Mouse (Mus musculus) forebrain, embryonic 10.5 days (tissue): Measurements from ENCODE around the gene Palmd. TPM values are rescaled to one million over a fixed set of nuclear protein-coding genes. Genes with fewer than 3 reads are reported as not detected.

Experiments used
- DNase-seq: peaks from one replicate; pipeline ENCODE4 v3.0.0-alpha.2; 2017; ENCODE audit warnings: low spot score; ENCODE audit errors: extremely low spot score
- H3K27ac ChIP-seq: fragments of 300-500 bp; sonication (generic); 2 replicates; pipeline ENCODE4 v1.5.1; 2016; ENCODE audit warnings: mild to moderate bottlenecking
- H3K27me3 ChIP-seq: fragments of 300-500 bp; sonication (generic); 2 replicates; pipeline ENCODE4 v1.6.1; 2016; ENCODE audit warnings: mild to moderate bottlenecking; ENCODE audit not compliant: poor library complexity, severe bottlenecking
- H3K36me3 ChIP-seq: fragments of 300-500 bp; sonication (generic); replicated peaks from 2 replicates; pipeline ENCODE4 v1.6.1; 2016; ENCODE audit warnings: mild to moderate bottlenecking, moderate library complexity
- H3K4me1 ChIP-seq: fragments of 300-500 bp; sonication (generic); 2 replicates; pipeline ENCODE4 v1.6.1; 2016
- H3K4me3 ChIP-seq: fragments of 300-500 bp; sonication (generic); 2 replicates; pipeline ENCODE4 v1.5.1; 2016; ENCODE audit warnings: mild to moderate bottlenecking, moderate library complexity
- H3K9me3 ChIP-seq: fragments of 300-500 bp; sonication (generic); 2 replicates; pipeline ENCODE4 v1.6.1; 2016; ENCODE audit warnings: mild to moderate bottlenecking, moderate library complexity
- WGBS: fragments of 180-500 bp; shearing (Covaris S2); methylation state at CpG from one replicate; pipeline ENCODE4 v1.1.7; 2016; 5-methylcytosine and 5-hydroxymethylcytosine counted together
- polyA plus RNA-seq: library from polyadenylated mRNA; unstranded; fragments of >200 nt; fragmentation: Nextera tagmentation; extraction: Ambion mirVana; gene quantifications from 2 replicates; pipeline ENCODE4 v1.2.1, GENCODE M21; 2016

Palmd gene
- polyA plus RNA-seq, 1 experiment from 2014 or later, result 1.7 TPM

DNA sequence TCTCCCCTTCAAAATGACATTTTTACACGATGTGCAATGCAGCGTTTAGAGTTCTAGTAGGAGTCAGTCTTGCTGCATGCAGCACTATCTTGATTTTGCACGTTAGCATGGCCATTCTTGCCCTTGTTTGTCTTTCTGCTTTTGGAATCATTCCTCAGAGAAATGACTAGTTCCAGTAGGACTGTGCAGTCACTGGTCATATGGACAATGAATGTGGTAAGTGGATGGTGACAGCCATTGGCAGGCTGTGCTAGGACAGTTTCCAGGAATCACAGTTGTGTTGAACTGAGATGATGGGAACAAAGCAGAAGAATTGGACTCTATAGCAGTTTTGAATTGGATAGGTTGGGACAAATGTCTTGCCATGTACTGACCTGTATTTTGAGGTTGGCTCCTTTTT lies 53.9 kb downstream of the Palmd start:
- no peak overlapping the region for H3K4me3 ChIP-seq
- no peaks in the 10 kb centered on the region for H3K9me3 ChIP-seq
- no peak for DNase-seq
- H3K36me3 ChIP-seq, result no peaks in the 10 kb centered on the region
- WGBS, result 85% methylated on average over 3 of the region's 3 CpGs
- H3K27me3 ChIP-seq, result no peaks in the 10 kb centered on the region
- no peaks in the 10 kb centered on the region for H3K4me1 ChIP-seq
- H3K27ac ChIP-seq, result no peak overlapping the region

DNA sequence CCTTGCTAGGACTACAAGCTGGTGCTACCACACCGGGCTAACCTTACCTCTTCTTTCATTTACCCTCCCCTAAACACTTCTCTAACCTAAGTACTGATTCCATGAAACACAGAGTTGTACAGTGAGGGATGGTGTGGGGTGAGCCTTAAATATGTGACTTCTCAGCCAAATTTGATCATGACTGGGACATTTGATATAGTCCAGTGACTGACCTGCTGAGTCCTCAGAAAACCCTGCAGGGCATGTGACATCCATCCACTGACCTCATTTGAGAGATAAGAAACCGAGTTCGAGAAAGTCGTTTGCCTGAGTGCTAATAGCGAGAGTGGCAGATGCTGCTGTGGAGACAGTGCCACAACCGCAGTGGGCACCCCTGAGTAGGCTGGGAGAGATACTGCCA lies 54.4 kb downstream of the Palmd start:
- no peak overlapping the region for H3K4me3 ChIP-seq
- DNase-seq, result no peak
- no peaks in the 10 kb centered on the region for H3K36me3 ChIP-seq
- WGBS, result 91% methylated on average over 6 of the region's 6 CpGs
- H3K9me3 ChIP-seq, result no peaks in the 10 kb centered on the region
- no peak overlapping the region for H3K27ac ChIP-seq
- no peaks in the 10 kb centered on the region for H3K27me3 ChIP-seq
- no peaks in the 10 kb centered on the region for H3K4me1 ChIP-seq

DNA sequence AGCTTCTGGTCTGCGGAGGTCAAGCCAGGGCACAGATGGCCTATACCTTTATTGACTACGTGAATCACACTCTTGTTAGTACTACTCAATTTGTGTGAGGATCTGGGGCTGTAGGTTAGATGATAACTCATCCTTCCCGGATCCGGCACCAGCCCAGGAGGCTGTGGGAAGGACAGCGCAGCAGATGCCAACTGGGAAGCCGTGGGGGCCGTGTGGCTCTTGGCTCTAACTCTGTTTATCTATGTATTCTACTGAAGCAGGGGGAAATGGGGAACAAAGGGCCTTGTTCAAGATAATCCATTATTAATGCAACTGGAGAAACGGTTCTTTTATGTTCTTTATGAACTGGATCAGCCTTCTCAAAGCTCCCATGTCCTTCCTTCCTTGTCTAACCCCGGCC lies 62.2 kb downstream of the Palmd start:
- no peak for DNase-seq
- peaks cover 5% of the 10 kb centered on the region for H3K36me3 ChIP-seq
- no peaks in the 10 kb centered on the region for H3K27me3 ChIP-seq
- 89% methylated on average over 9 of the region's 9 CpGs for WGBS
- H3K27ac ChIP-seq, result 0 out of 2 replicates have a peak overlapping the region, but pooled peaks have one; percentile 15
- H3K9me3 ChIP-seq, result no peaks in the 10 kb centered on the region
- H3K4me1 ChIP-seq, result no peaks in the 10 kb centered on the region
- H3K4me3 ChIP-seq, result no peak overlapping the region

DNA sequence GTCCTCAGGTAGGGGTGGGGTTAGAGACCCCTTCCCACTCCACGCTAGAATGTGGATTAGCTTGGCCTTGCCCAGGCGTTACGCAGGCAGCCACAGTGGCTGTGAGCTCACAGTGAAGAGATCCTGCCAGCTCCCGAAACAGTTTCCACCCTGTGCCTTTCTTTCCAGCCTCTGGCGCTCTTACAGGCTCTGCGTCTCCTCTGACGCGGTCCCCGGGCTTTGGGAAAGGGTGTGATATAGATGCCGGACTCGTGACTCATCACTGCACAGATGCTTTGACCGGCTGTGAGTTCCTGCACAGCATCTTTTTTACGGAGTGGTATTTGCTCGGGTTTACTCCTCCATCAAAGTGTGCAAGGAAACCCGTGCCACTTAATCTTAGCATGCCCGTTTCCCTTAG lies 62.9 kb downstream of the Palmd start:
- Histone ChIP-seq H3K4me3 (no peak overlapping the region), H3K27ac (no peak overlapping the region), H3K27me3 (no peaks in the 10 kb centered on the region), H3K9me3 (no peaks in the 10 kb centered on the region), H3K36me3 (peaks cover 5% of the 10 kb centered on the region), H3K4me1 (no peaks in the 10 kb centered on the region)
- 88% methylated on average over 16 of the region's 16 CpGs for WGBS
- no peak for DNase-seq

DNA sequence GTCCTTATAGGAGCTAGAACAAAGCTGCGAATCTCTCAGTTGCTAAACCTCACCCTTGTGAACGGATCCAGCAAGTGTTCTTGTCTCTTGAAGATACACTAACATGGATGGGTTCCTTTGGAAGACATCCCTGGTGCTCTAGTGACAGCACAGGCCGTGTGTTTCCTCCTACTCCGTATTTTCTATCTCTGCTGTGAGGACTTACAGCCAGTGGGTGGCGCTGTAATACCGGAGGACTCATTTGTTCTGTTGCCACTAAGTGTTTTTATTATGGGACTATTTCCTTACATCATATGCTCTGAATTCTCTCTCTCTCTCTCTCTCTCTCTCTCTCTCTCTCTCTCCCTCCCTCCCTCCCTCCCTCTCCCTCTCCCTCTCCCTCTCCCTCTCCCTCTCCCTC lies 64.6 kb downstream of the Palmd start:
- H3K27me3 ChIP-seq, result no peaks in the 10 kb centered on the region
- peaks cover 5% of the 10 kb centered on the region for H3K36me3 ChIP-seq
- no peak overlapping the region for H3K27ac ChIP-seq
- H3K9me3 ChIP-seq, result no peaks in the 10 kb centered on the region
- WGBS, result 26% methylated on average over 6 of the region's 6 CpGs
- H3K4me1 ChIP-seq, result no peaks in the 10 kb centered on the region
- DNase-seq, result peak; percentile 68
- no peak overlapping the region for H3K4me3 ChIP-seq

DNA sequence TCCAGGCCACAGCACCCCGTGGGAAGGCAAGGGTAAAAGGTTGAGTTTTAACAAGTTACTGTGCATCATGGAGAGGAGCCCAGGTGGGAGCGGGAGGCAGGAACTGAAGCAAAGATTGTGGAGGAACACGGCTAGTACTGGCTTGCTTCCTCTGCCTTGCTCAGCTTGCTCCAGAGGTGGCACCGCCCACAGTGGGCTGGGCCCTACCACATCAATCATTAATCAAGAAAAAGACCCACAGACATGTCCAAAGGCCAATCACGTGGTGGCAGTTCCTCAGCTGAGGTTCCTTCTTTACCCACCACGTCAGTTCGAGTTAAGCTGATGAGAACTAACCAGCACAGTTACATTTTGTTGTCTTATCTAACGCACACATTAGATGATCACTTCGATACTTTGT lies 75.9 kb downstream of the Palmd start:
- Histone ChIP-seq H3K27me3 (no peaks in the 10 kb centered on the region), H3K36me3 (peaks cover 12% of the 10 kb centered on the region), H3K4me1 (peaks cover 11% of the 10 kb centered on the region), H3K27ac (no peak overlapping the region), H3K4me3 (no peak overlapping the region), H3K9me3 (no peaks in the 10 kb centered on the region)
- 91% methylated on average over 9 of the region's 9 CpGs for WGBS
- DNase-seq, result no peak

DNA sequence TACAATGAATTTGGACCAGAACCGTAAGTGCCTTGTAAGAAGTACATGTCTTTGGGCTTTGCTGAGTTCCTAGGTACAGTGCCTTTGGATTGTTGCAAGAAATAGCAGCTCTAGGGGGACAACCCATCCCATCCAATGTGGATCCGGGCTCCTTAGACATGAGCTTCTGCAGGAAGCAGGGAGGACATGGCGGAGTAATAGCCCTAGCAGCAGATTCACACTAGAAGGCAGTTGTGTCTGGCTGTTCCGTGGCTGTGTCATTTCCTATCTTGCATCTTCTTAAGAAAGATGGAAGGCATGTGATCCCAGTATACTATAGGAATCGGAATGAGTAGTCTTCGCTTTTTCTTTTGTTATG lies 76.6 kb downstream of the Palmd start:
- H3K36me3 ChIP-seq, result peaks cover 10% of the 10 kb centered on the region; the same call in 1 of the 2 replicates
- H3K4me3 ChIP-seq, result no peak overlapping the region
- H3K27ac ChIP-seq, result no peak overlapping the region
- H3K4me1 ChIP-seq, result peaks cover 11% of the 10 kb centered on the region
- no peaks in the 10 kb centered on the region for H3K9me3 ChIP-seq
- no peak for DNase-seq
- H3K27me3 ChIP-seq, result no peaks in the 10 kb centered on the region
- 87% methylated on average over 6 of the region's 6 CpGs for WGBS

DNA sequence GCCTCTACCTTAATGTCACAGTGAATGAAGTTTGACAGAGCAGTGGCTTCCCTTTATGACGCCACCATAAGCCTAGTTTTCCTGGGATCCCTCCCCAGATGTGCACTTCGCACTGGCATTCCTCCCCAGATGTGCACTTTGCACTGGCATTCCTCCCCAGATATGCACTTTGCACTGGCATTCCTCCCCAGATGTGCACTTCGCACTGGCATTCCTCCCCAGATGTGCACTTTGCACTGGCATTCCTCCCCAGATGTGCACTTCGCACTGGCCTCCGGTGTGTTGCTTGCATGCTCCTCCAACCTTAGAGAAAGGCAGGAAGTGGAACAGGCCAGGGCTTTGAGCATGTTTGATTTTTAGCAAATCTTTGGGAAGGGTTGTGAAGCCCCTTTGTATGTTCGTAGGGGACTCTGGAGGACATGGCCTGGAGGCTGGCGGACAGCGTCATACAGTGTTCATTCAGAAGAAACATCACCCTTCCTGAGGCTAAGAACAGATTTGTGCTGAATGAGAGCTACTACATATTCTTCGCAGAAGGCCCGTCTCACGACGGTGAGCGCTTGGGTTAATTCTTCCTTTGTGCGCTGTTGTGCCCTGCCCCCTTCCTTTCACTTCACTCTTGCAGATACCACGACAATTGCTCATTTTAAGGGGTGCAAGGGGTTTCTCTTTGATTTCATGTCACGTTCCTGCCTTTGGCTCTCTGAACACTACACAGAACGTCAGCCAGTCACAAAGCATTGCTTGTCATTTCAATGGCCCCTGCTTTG lies 77.2 kb downstream of the Palmd start:
- Histone ChIP-seq H3K27me3 (no peaks in the 10 kb centered on the region), H3K36me3 (0 out of 2 replicates have a peak, but pooled peaks cover 5% of the 10 kb centered on the region), H3K27ac (no peak overlapping the region), H3K4me3 (no peak overlapping the region), H3K4me1 (peaks cover 11% of the 10 kb centered on the region), H3K9me3 (no peaks in the 10 kb centered on the region)
- 69% methylated on average over 17 of the region's 17 CpGs for WGBS
- no peak for DNase-seq

DNA sequence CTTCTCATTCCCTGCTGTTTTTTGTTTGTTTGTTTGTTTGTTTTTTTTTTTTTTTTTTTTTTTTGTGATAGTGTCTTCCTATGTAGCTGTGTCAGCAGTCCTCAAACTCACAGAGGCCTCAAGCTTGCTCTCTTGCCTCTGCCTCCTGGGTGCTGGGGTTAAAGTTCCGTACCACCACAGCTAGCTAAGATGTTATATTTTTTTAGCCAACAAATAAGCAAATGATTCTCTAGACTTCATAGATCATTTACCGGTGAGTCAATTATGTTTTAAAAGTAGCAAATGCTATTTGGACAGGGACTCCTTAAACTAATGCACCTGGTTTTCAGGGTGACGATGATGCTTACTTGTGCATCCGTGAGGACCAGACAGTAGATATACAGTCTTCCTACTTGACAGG lies 78.2 kb downstream of the Palmd start:
- WGBS, result 99% methylated on average over 4 of the region's 4 CpGs
- Histone ChIP-seq H3K4me1 (peaks cover 11% of the 10 kb centered on the region), H3K27me3 (no peaks in the 10 kb centered on the region), H3K9me3 (no peaks in the 10 kb centered on the region), H3K36me3 (peaks cover 7% of the 10 kb centered on the region), H3K4me3 (no peak overlapping the region), H3K27ac (no peak overlapping the region)
- no peak for DNase-seq

DNA sequence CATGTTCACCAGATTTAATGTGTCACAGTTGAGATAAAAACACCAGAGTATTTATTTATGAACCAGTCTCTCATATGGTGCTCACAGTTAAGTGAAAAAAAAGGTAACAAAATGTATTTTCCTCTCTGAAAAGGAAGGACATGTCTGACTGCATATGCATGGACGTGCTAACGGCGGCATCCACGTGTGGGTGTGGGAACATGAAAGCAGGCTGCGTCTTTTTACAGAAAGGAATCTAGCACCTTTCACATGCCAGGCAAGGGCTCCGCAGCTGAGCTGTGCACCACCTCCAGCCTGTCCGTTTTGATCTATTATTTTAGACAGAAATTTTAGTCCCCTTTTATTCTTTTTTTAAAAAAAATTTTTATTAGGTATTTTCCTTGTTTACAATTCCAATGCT lies 79.4 kb downstream of the Palmd start:
- Histone ChIP-seq H3K9me3 (no peaks in the 10 kb centered on the region), H3K27me3 (no peaks in the 10 kb centered on the region), H3K4me3 (no peak overlapping the region), H3K4me1 (peaks cover 11% of the 10 kb centered on the region), H3K27ac (no peak overlapping the region), H3K36me3 (peaks cover 15% of the 10 kb centered on the region)
- DNase-seq, result no peak
- WGBS, result 96% methylated on average over 7 of the region's 7 CpGs

DNA sequence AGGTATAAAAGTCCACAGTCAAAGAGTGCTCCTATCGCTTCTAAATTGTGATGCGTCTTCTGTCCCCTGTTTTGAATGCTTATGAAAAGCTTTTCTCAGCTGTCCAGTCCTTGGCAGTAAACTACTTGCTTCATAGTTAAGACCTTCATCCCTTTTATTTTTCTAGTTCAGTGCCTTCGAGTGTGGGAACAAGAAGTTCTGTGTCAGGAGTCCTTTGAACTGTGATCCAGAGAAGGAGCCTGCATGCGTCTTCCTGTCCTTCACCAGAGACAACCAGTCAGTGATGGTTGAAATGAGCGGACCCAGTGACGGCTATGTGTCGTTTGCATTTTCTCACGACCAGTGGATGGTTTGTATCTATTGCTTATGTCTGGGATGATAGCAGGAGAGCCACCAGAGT lies 83.8 kb downstream of the Palmd start:
- Histone ChIP-seq H3K4me3 (no peak overlapping the region), H3K27ac (no peak overlapping the region), H3K36me3 (peaks cover 43% of the 10 kb centered on the region), H3K4me1 (no peaks in the 10 kb centered on the region), H3K27me3 (no peaks in the 10 kb centered on the region), H3K9me3 (no peaks in the 10 kb centered on the region)
- WGBS, result 93% methylated on average over 8 of the region's 8 CpGs
- DNase-seq, result no peak

DNA sequence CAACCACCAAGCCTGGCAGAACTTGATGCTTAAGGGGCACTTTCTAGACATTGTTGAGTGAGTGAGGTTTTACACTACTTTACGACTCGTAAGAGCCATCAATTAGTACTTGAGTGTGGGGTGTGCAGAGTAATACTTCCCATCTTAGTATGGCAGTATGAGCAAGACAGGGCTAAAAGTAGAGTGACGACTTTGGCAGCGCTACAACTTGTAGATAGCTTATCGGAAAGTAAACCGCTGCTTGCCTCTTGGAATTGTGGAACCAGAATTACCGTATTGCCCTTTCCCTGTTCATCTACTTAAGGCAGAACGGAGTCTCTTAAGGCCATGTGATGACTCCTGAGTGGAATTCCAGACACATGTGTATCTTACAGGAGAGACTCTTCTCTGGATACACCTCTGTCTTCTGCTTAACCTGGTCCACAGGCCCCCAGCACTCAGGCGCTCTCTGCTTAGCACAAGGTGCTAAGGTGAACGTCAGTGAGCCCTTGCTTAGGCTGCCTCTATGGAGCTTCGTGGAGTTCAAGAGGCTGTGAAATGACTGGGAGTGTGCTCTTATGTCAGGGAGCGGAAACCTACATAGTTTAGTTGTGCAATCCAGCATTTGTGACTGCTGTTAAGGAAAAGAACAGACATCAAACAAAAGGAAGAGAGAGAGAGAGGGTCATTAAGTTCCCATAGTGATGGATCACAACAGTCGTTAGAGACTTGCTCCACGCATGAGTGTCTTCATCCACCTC lies 86.4 kb downstream of the Palmd start:
- no peak overlapping the region for H3K4me3 ChIP-seq
- no peak for DNase-seq
- H3K36me3 ChIP-seq, result peaks cover 49% of the 10 kb centered on the region
- H3K4me1 ChIP-seq, result no peaks in the 10 kb centered on the region
- no peak overlapping the region for H3K27ac ChIP-seq
- WGBS, result 93% methylated on average over 14 of the region's 14 CpGs
- no peaks in the 10 kb centered on the region for H3K9me3 ChIP-seq
- H3K27me3 ChIP-seq, result no peaks in the 10 kb centered on the region

DNA sequence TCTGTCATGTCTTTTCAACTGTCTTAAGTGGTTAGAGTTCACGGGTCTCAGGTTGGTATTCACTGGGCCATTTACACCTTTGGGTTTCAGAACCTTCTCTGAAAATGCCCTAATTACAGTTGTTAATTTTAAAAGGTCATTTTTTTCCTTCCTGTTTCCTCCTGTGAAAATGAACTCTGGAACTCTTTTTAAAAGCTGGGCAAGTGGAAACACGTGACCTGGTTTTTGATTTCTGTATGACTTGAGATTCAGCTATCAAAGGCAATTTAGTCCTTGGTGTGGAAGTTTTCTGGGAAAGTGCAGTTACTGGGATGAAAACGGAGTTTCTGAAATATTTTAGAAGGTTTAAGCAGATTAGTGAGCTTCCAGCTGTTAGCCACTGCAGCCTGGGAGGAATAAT lies 98.4 kb downstream of the Palmd start:
- Histone ChIP-seq H3K4me3 (no peak overlapping the region), H3K9me3 (no peaks in the 10 kb centered on the region), H3K36me3 (no peaks in the 10 kb centered on the region), H3K4me1 (0 out of 2 replicates have a peak, but pooled peaks cover 13% of the 10 kb centered on the region), H3K27ac (no peak overlapping the region), H3K27me3 (no peaks in the 10 kb centered on the region)
- DNase-seq, result no peak
- 53% methylated on average over 3 of the region's 3 CpGs for WGBS
